Mouse (Mus musculus) layer of hippocampus, adult 2 months (tissue): ENCODE results near the gene Susd2. TPM values are rescaled to one million over a fixed set of nuclear protein-coding genes. Genes with fewer than 3 reads are reported as not detected.
A peak's percentile ranks its signal among the peaks of the same experiment; 100 is the strongest.

Experiments
- DNase-seq, 2 experiments: peaks; one replicate each; pipeline ENCODE4 v3.0.0; 2022; ENCODE audit warnings: low spot score in 2 of 2
- H3K27ac ChIP-seq: fragments of 200-600 bp; 2 replicates; pipeline ENCODE4 v1.8.1; 2022
- H3K4me3 ChIP-seq: fragments of 200-600 bp; 2 replicates; pipeline ENCODE4 v1.8.1; 2022; ENCODE audit warnings: mild to moderate bottlenecking
- CTCF ChIP-seq: fragments of 200-600 bp; conservative IDR thresholded peaks from 2 replicates; pipeline ENCODE4 v1.8.1; 2022; ENCODE audit warnings: antibody characterized with exemption, mild to moderate bottlenecking, moderate library complexity
- total RNA-seq, 2 experiments: library from RNA; stranded (reverse); gene quantifications; 2 replicates each; pipeline ENCODE4 v1.2.3; 2021

The Susd2 gene
- total RNA-seq, 2 experiments from 2014 or later: 2.1 TPM

DNA sequence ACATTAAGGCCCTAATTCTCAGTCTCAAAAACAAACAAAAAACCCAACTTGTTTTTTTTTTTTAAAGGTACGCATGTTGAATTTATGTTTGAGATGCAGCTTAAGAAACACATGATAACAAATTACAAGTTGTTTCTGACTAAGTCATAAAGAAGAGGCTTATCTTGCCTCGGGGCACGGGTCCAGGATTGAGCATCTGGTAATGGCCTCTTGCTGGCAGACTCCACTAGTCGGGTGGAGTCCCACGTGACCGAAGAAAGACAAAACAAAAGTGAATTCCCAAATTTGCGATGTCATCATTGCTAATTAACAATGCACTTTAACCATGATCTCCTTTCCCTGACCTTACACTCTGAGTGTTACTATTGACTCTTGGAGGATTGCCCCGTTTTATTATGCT, 47.8 kb downstream of the Susd2 start:
- no peak for TF ChIP-seq CTCF
- Histone ChIP-seq H3K4me3 (no peak overlapping the region), H3K27ac (no peak overlapping the region)
- no peak for DNase-seq

- DNase-seq: no peak
- Histone ChIP-seq H3K4me3 (no peak overlapping the region), H3K27ac (no peak overlapping the region)
- TF ChIP-seq CTCF: no peak
Observed at GRCm38 (mm10) chr10:75592585-75592984, 51.2 kb downstream of the Susd2 start.

GRCm38 (mm10) chr10:75591211-75591894, 52.5 kb downstream of the Susd2 start:
- H3K4me3 ChIP-seq: no peak overlapping the region
- no peak for TF ChIP-seq CTCF
- no peak overlapping the region; the same call in 1 of the 2 replicates for H3K27ac ChIP-seq
- DNase-seq: peak in 1 of 2 experiments; percentile 24

DNA sequence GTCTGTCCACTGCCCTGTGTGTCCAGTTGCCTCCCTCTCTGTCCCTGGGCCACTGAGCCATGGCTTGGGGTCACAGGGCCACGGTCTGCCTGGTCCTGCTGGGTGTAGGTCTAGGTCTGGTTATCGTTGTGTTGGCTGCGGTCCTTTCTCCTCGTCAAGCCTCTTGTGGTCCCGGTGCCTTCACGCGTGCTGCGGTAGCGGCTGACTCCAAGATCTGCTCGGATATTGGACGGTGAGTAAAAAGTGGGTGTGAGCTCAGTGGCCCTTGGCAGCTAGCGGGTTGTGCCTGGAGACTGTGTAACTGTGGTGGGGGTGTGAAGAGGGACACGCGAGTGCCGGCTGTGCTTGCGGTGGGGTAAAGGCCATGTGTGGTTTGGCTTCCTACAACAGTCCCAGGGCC, 54.2 kb downstream of the Susd2 start:
- no peak for DNase-seq
- peak overlapping the region; percentile 59; the same call in 1 of the 2 replicates for H3K27ac ChIP-seq
- no peak for TF ChIP-seq CTCF
- H3K4me3 ChIP-seq: peak overlapping the region; percentile 35; the same call in 1 of the 2 replicates

DNA sequence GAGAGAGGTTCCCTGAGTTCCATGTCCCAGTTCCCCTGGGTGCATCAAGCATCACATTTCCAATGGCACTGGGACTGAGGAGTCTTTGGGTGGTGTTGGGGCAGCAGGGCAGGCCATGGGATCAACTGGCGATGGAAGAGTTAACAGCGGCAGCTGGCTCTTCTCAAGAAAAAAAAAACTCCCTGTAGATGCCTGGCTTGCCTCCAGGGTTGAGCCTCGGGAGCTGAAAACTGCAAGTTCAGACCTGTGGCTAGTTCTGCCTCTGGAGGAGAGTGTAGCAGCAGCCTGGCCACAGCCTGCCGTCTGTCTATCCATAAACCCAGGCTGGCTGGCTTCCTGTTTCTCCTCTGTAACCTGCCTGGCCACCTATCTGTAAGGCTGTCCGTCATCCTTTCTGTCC, 54.7 kb downstream of the Susd2 start, which contains the start of gene Ggt5:
Gene Ggt5 (plus strand): TSS at position 212 of the 400 bp plus-strand sequence.
- TF ChIP-seq CTCF: no peak
- peak within 1 kb of the TSS; percentile 59; the same call in 1 of the 2 replicates for H3K27ac ChIP-seq
- DNase-seq: no peak
- H3K4me3 ChIP-seq: peak within 1 kb of the TSS; percentile 35; the same call in 1 of the 2 replicates

DNA sequence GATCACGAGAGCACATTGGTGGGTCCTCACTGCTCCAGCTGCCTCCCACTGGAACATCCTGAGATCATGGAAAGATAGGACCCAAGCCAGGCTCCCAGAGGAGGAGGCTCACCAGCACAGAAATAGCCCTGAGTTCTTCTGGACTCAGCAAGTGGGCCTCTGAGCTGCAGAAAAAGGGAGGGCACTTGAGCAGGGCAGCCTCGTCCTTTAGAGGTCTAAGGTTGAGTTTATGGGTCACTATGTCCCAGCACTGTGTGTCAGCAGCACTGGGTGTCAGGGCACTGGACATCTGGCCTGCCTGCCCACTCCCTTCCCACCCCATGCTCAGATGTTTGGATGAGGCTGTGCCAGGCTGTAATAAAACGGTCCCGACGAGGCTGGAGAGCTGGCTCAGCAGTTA, 55.5 kb downstream of the Susd2 start:
- H3K4me3 ChIP-seq: no peak overlapping the region
- H3K27ac ChIP-seq: no peak overlapping the region
- no peak for TF ChIP-seq CTCF
- DNase-seq: no peak

- TF ChIP-seq CTCF: no peak
- no peak for DNase-seq
- Histone ChIP-seq H3K4me3 (no peak overlapping the region), H3K27ac (no peak overlapping the region)
Observed at GRCm38 (mm10) chr10:75587781-75588180, 56.0 kb downstream of the Susd2 start.

Other genes starting within 250 kb of the Susd2 start
- gene Upb1, start 242.9 kb downstream of the Susd2 start, total RNA-seq: under 1 TPM in 1 of 2 experiments, not detected in 1; 0.31 TPM
- 10 to 100 TPM; 69.8 to 76.6 TPM for gene Snrpd3, start 126.5 kb downstream of the Susd2 start, total RNA-seq
- 10 to 100 TPM; 14.5 to 16.0 TPM for gene Gucd1, start 126.0 kb downstream of the Susd2 start, total RNA-seq
- 10 to 100 TPM in 1 of 2 experiments, 1 to 10 TPM in 1; 9.7 to 12.0 TPM for gene Lrrc75b, start 83.7 kb downstream of the Susd2 start, total RNA-seq
- gene Ggt1, start 82.4 kb downstream of the Susd2 start, total RNA-seq: 1 to 10 TPM; 2.7 to 4.5 TPM
- 1 to 10 TPM; 2.3 TPM for gene Ggt5, start 54.7 kb downstream of the Susd2 start, total RNA-seq
- 10 to 100 TPM; 68.0 to 70.4 TPM for gene Cabin1, start 120.3 kb upstream of the Susd2 start, total RNA-seq
- gene Ddt, start 129.4 kb upstream of the Susd2 start, total RNA-seq: 10 to 100 TPM; 42.3 to 46.4 TPM
- gene Gm20441, start 136.9 kb upstream of the Susd2 start, total RNA-seq: under 1 TPM in 1 of 2 experiments, not detected in 1; 0.56 TPM
- gene Gstt3, start 137.4 kb upstream of the Susd2 start, total RNA-seq: 1 to 10 TPM; 1.6 to 1.8 TPM
- 1 to 10 TPM; 6.7 to 7.2 TPM for gene Gstt1, start 154.6 kb upstream of the Susd2 start, total RNA-seq
- not detected for gene Gstt4, start 178.5 kb upstream of the Susd2 start, total RNA-seq
- 1 to 10 TPM; 4.7 TPM for gene Gstt2, start 193.4 kb upstream of the Susd2 start, total RNA-seq
- 100 to 1,000 TPM; 439 to 454 TPM for gene Mif, start 216.2 kb upstream of the Susd2 start, total RNA-seq
- gene Derl3, start 249.4 kb upstream of the Susd2 start, total RNA-seq: 1 to 10 TPM; 3.2 to 5.0 TPM